Mouse (Mus musculus) C2C12 (cell line): Measurements from ENCODE around the gene Bcl2l10. TPM values are rescaled to one million over a fixed set of nuclear protein-coding genes. Genes with fewer than 3 reads are reported as not detected.

ENCODE experiments used
- H3K27me3 ChIP-seq: one replicate; pipeline ENCODE4 v1.6.1; 2011; ENCODE audit not compliant: control insufficient read depth, insufficient read depth, insufficient read length
- H3K36me3 ChIP-seq: one replicate; pipeline ENCODE4 v1.6.1; 2011; ENCODE audit not compliant: control insufficient read depth, insufficient read depth
- H3K4me3 ChIP-seq: one replicate; pipeline ENCODE4 v1.5.1; 2011; ENCODE audit warnings: mild to moderate bottlenecking, control low read depth; ENCODE audit not compliant: poor library complexity, insufficient read depth, severe bottlenecking
- H3K79me2 ChIP-seq: one replicate; pipeline ENCODE4 v1.6.1; 2011; ENCODE audit not compliant: control insufficient read depth, insufficient read depth
- H3K79me3 ChIP-seq: one replicate; pipeline ENCODE4 v1.6.1; 2011; ENCODE audit warnings: low read depth, control low read depth
- H3ac ChIP-seq: one replicate; pipeline ENCODE3; 2011; ENCODE audit warnings: low read depth; ENCODE audit not compliant: control insufficient read depth, insufficient read length
- CEBPB ChIP-seq: IDR thresholded peaks from one replicate; pipeline ENCODE4 v1.6.1; 2011; ENCODE audit warnings: low read depth, mild to moderate bottlenecking, control low read depth, moderate library complexity
- CTCF ChIP-seq: IDR thresholded peaks from one replicate; pipeline ENCODE4 v1.5.1; 2011; ENCODE audit not compliant: control insufficient read depth, insufficient read depth, insufficient read length
- FOSL1 ChIP-seq: IDR thresholded peaks from one replicate; pipeline ENCODE4 v1.8.0; 2011; ENCODE audit warnings: mild to moderate bottlenecking, low read length; ENCODE audit not compliant: poor library complexity, insufficient read depth, severe bottlenecking
- MAX ChIP-seq: IDR thresholded peaks from one replicate; pipeline ENCODE4 v1.6.1; 2011; ENCODE audit warnings: mild to moderate bottlenecking, control low read depth
- MYOD1 ChIP-seq: IDR thresholded peaks from one replicate; pipeline ENCODE4 v1.6.1; 2011; ENCODE audit warnings: low read depth; ENCODE audit not compliant: control insufficient read depth, insufficient read length
- MYOG ChIP-seq: IDR thresholded peaks from one replicate; pipeline ENCODE4 v1.6.1; 2011; ENCODE audit not compliant: control insufficient read depth, insufficient read length; ENCODE audit errors: extremely low read depth
- USF1 ChIP-seq: IDR thresholded peaks from one replicate; pipeline ENCODE4 v1.6.1; 2011; ENCODE audit warnings: low read depth, mild to moderate bottlenecking, control low read depth, moderate library complexity
- polyA plus RNA-seq: library from polyadenylated mRNA; unstranded; fragments of >200 nt; fragmentation: generic; extraction: Trizol; gene quantifications from one replicate; pipeline ENCODE4 v1.2.1, GENCODE M21; 2012; ENCODE audit warnings: missing spikeins

The Bcl2l10 gene
- polyA plus RNA-seq, 1 experiment = not detected

GRCm38 (mm10) chr9:75307015-75307414 is 40.5 kb upstream of the Bcl2l10 start:
- Histone ChIP-seq H3K36me3 (no peaks in the 10 kb centered on the region), H3ac (no peak overlapping the region), H3K4me3 (no peak overlapping the region), H3K79me3 (no peaks in the 10 kb centered on the region), H3K79me2 (no peaks in the 10 kb centered on the region), H3K27me3 (no peaks in the 10 kb centered on the region)
- no peak for TF ChIP-seq USF1
- TF ChIP-seq MYOG = no peak
- no peak for TF ChIP-seq MYOD1
- no peak for TF ChIP-seq CEBPB
- TF ChIP-seq FOSL1 = no peak
- no peak for TF ChIP-seq CTCF
- TF ChIP-seq MAX = no peak

DNA sequence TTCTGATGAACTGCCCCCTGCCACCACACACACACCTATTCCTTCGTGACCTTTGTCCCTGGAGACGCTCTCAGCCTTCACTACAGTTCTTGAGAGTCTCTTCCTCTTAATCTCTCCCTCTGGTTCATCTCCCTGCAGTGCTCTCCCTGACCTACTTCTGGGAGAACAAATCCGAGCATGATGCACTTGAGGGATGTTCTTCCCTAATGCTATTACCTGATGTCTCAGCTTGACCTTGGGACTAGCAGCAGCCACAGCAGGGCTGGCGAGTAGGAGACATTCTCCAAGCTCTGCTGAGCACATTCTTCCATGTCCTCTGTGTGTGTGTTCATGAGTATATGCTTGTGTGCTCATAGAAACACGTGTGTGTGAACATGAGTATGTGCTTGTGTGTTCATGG is 38.9 kb upstream of the Bcl2l10 start:
- no peak for TF ChIP-seq CEBPB
- TF ChIP-seq USF1 = no peak
- TF ChIP-seq MAX = no peak
- no peak for TF ChIP-seq FOSL1
- TF ChIP-seq MYOD1 = no peak
- TF ChIP-seq CTCF = no peak
- no peak for TF ChIP-seq MYOG
- Histone ChIP-seq H3K79me2 (no peaks in the 10 kb centered on the region), H3K4me3 (no peak overlapping the region), H3K27me3 (no peaks in the 10 kb centered on the region), H3K36me3 (no peaks in the 10 kb centered on the region), H3K79me3 (no peaks in the 10 kb centered on the region), H3ac (no peak overlapping the region)

GRCm38 (mm10) chr9:75312008-75312407 is 35.5 kb upstream of the Bcl2l10 start:
- H3K27me3 ChIP-seq = no peaks in the 10 kb centered on the region
- no peak overlapping the region for H3ac ChIP-seq
- no peaks in the 10 kb centered on the region for H3K79me2 ChIP-seq
- TF ChIP-seq CEBPB (no peak), FOSL1 (no peak), CTCF (peak; percentile 51), MYOD1 (no peak)
- no peaks in the 10 kb centered on the region for H3K36me3 ChIP-seq
- H3K4me3 ChIP-seq = no peak overlapping the region
- H3K79me3 ChIP-seq = no peaks in the 10 kb centered on the region

DNA sequence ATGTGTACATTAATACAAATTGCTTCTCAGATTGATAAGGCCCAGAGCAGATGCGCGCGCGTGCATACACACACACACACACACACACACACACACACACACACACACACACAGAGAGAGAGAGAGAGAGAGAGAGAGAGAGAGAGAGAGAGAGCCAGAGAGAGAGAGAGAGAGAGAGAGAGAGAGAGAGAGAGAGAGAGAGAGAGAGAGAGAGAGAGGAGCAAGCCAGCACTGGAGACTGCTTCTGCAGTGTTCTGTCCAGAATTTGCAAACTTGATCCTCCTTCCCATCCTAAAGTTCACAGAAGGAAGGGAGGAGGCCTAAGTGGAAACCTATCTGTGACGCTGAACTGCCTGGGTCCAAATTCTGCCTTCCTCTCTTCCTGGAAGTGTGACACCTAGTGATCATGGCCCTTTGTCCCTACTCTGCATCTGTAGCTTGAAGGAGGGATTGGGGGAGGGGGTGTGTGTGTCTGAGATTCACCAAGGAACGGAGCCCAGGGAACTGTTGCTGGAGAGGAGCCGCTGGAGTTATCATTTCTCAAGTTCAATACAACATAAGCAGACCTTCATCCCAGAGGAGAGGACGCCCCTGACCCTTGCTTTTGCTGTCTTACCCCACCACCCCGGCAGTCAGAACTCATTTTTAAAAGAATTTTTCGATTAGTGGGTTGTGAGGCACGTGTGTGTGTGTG is 34.3 kb upstream of the Bcl2l10 start:
- no peak overlapping the region for H3ac ChIP-seq
- no peaks in the 10 kb centered on the region for H3K36me3 ChIP-seq
- H3K27me3 ChIP-seq = no peaks in the 10 kb centered on the region
- no peak for TF ChIP-seq MAX
- TF ChIP-seq USF1 = no peak
- TF ChIP-seq CEBPB = no peak
- no peak for TF ChIP-seq CTCF
- TF ChIP-seq FOSL1 = no peak
- no peak for TF ChIP-seq MYOG
- no peak for TF ChIP-seq MYOD1
- H3K79me3 ChIP-seq = no peaks in the 10 kb centered on the region
- no peak overlapping the region for H3K4me3 ChIP-seq
- H3K79me2 ChIP-seq = no peaks in the 10 kb centered on the region

- H3K27me3 ChIP-seq = no peaks in the 10 kb centered on the region
These were observed 33.6 kb upstream of the Bcl2l10 start for GRCm38 (mm10) chr9:75313832-75314516.

More at GRCm38 (mm10) chr9:75313832-75314516, 33.6 kb upstream of the Bcl2l10 start:
- TF ChIP-seq MAX (no peak), MYOG (no peak), MYOD1 (no peak), CEBPB (no peak), FOSL1 (no peak), USF1 (no peak), CTCF (no peak)
- no peaks in the 10 kb centered on the region for H3K36me3 ChIP-seq
- H3ac ChIP-seq = peak overlapping the region; percentile 81
- H3K79me2 ChIP-seq = no peaks in the 10 kb centered on the region
- H3K79me3 ChIP-seq = no peaks in the 10 kb centered on the region
- H3K4me3 ChIP-seq = peak overlapping the region; percentile 37
